Mouse (Mus musculus) kidney, embryonic 15.5 days (tissue): ENCODE results near the gene App. TPM values are rescaled to one million over a fixed set of nuclear protein-coding genes. Genes with fewer than 3 reads are reported as not detected.

Experiments
- ATAC-seq: fragments of 200-750 bp; cut with Nextera tagmentation; replicated peaks from 2 replicates; pipeline ENCODE4 v1.8.0; 2017; ENCODE audit warnings: moderate TSS enrichment; ENCODE audit not compliant: low FRiP score
- H3K27ac ChIP-seq: fragments of 300-500 bp; sonication (generic); 2 replicates; pipeline ENCODE4 v1.5.1; 2015; ENCODE audit warnings: mild to moderate bottlenecking, inconsistent platforms
- H3K27me3 ChIP-seq: fragments of 300-500 bp; sonication (generic); 2 replicates; pipeline ENCODE4 v1.6.1; 2015; ENCODE audit warnings: inconsistent platforms
- H3K36me3 ChIP-seq: fragments of 300-500 bp; sonication (generic); 2 replicates; pipeline ENCODE4 v1.6.1; 2015; ENCODE audit warnings: inconsistent platforms
- H3K4me1 ChIP-seq: fragments of 300-500 bp; sonication (generic); 2 replicates; pipeline ENCODE4 v1.6.1; 2015; ENCODE audit warnings: inconsistent platforms
- H3K4me2 ChIP-seq: fragments of 300-500 bp; sonication (generic); 2 replicates; pipeline ENCODE4 v1.6.1; 2015; ENCODE audit warnings: moderate library complexity, mild to moderate bottlenecking, inconsistent platforms
- H3K4me3 ChIP-seq: fragments of 300-500 bp; sonication (generic); replicated peaks from 2 replicates; pipeline ENCODE4 v1.5.1; 2015; ENCODE audit warnings: mild to moderate bottlenecking, inconsistent platforms
- H3K9ac ChIP-seq: fragments of 300-500 bp; sonication (generic); 2 replicates; pipeline ENCODE4 v1.6.1; 2015; ENCODE audit warnings: mild to moderate bottlenecking, inconsistent platforms
- H3K9me3 ChIP-seq: fragments of 300-500 bp; sonication (generic); replicated peaks from 2 replicates; pipeline ENCODE4 v1.6.1; 2016; ENCODE audit warnings: inconsistent platforms
- WGBS: fragments of 180-500 bp; shearing (Covaris S2); methylation state at CpG from one replicate; pipeline ENCODE4 v1.1.7; 2015; ENCODE audit warnings: mixed read lengths; 5-methylcytosine and 5-hydroxymethylcytosine counted together
- polyA plus RNA-seq: library from polyadenylated mRNA; unstranded; fragments of >200 nt; fragmentation: Nextera tagmentation; extraction: Ambion mirVana; gene quantifications from 2 replicates; pipeline ENCODE4 v1.2.1, GENCODE M21; 2015

App gene
- polyA plus RNA-seq: 269 and 292 TPM in 2 replicates

DNA sequence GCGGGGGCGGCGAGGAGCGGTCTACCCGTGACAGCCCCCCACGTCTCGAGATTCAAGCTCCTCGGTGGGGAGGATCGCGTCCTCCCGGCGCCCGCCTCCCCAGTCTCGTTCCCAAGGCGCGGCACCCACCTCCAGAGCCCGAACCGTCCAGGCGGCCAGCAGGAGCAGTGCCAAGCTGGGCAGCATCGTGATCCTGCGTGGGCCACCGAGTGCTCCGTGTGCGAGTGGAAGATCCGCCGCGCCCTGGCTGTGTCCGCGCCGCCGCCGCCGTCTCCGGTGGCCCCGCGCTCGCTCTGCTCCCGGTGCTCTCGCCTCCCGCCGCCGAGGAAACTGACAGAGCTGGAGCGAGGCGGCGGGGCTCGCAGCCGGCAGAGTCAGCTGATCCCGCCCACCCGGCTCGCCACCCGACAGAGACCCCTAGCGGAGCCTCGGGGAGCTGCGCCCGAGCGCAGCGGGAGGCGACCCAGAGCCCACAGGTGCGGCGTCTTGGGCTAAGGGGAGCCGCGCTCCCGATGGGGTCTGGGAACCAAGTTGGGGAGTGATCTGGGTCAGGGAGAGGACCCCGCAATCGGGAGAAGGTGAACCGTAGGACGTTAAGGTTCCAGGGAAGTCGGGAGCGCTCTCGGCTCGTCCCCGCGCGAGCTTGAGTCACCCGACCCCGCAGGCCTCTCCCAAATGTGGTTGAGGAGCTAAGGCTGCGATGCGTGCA is at the start of gene App:
Gene App, minus strand, starts transcription at position 394 of the 709 bp plus-strand sequence.
- peak within 1 kb of the TSS; percentile 70 for H3K4me3 ChIP-seq
- peaks cover 33% of the 10 kb centered on the region for H3K4me1 ChIP-seq
- no peaks in the 10 kb centered on the region for H3K9me3 ChIP-seq
- H3K27me3 ChIP-seq: no peaks in the 10 kb centered on the region
- under 1% methylated on average over 77 of the region's 78 CpGs for WGBS
- peak within 1 kb of the TSS; percentile 92 for H3K9ac ChIP-seq
- ATAC-seq: peak; percentile 83
- H3K27ac ChIP-seq: peak within 1 kb of the TSS; percentile 92
- H3K4me2 ChIP-seq: peak within 1 kb of the TSS; percentile 80
- H3K36me3 ChIP-seq: peaks cover 6% of the 10 kb centered on the region; the same call in 1 of the 2 replicates

DNA sequence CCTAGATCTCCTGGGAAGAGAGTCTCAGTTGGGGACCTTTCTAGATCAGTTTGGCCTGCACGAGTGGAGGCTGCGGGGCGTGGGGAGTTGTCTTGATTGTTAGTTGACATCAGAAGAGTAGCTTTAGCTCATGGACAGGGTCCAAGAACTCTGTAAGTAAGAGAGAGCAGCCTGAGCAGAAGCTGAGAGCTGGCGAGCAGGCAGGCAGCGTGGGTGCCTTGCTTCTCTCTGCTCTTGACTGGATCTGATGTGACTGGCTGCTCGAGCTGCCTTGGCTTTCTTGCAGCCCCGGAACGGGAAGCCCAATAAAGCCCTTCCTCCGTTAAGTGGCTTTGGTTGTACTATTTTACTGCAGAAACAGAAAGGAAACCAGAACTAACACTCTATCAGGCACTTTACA is 42.3 kb upstream of the App start:
- Histone ChIP-seq H3K27me3 (no peaks in the 10 kb centered on the region), H3K27ac (no peak overlapping the region), H3K4me2 (no peak overlapping the region), H3K36me3 (no peaks in the 10 kb centered on the region), H3K9me3 (no peaks in the 10 kb centered on the region), H3K4me1 (no peaks in the 10 kb centered on the region), H3K9ac (no peak overlapping the region), H3K4me3 (no peak overlapping the region)
- ATAC-seq: no peak
- 68% methylated on average over 9 of the region's 9 CpGs for WGBS

- Histone ChIP-seq H3K4me1 (no peaks in the 10 kb centered on the region), H3K27me3 (no peaks in the 10 kb centered on the region), H3K9ac (no peak overlapping the region), H3K4me2 (no peak overlapping the region), H3K27ac (no peak overlapping the region), H3K9me3 (no peaks in the 10 kb centered on the region), H3K4me3 (no peak overlapping the region), H3K36me3 (no peaks in the 10 kb centered on the region)
- ATAC-seq: no peak
- WGBS: 68% methylated on average over 9 of the region's 9 CpGs
Measured at GRCm38 (mm10) chr16:85215173-85215572, 41.6 kb upstream of the App start.

DNA sequence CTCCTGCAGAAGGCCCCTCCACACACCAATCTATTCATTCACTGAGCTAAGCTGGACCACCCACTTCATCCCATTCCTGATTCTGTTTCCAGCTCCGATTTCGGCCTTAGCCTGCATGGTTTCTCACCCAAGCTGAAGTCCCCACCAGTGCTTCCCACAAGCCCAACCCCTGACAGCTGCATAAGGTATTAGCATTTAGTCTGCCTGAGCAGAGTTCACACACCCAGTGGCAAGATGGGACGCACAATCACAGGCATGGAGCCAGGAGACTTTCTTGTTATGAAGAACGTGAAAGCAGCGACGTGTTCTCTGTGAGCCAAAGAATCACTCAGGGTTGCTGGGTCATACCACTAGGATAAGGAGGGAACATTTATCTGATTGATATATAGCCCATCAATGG is 22.1 kb upstream of the App start:
- no peaks in the 10 kb centered on the region for H3K4me1 ChIP-seq
- ATAC-seq: no peak
- no peaks in the 10 kb centered on the region for H3K36me3 ChIP-seq
- H3K27me3 ChIP-seq: no peaks in the 10 kb centered on the region
- no peak overlapping the region for H3K9ac ChIP-seq
- no peaks in the 10 kb centered on the region for H3K9me3 ChIP-seq
- H3K27ac ChIP-seq: no peak overlapping the region
- H3K4me2 ChIP-seq: no peak overlapping the region
- WGBS: 62% methylated on average over 6 of the region's 6 CpGs
- H3K4me3 ChIP-seq: no peak overlapping the region

DNA sequence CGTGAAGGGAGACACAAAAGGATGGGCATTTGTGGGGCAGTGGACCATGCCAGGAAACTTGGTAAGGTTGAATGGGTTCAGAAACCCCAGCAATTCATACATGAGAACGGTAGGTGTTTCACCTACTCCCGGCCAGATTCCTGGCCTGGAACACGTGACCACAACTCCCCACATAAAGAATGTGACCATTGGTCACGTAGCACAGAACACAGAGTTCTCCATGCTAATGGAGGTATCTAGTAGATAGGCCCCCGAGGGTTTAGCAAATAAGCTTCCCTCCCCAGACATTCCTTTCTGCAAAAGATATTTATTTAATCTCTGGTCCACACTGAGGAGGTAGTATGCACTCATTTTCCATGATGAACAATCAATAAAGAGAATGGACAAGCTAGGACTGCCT is 21.6 kb upstream of the App start:
- no peaks in the 10 kb centered on the region for H3K4me1 ChIP-seq
- H3K36me3 ChIP-seq: no peaks in the 10 kb centered on the region
- no peaks in the 10 kb centered on the region for H3K9me3 ChIP-seq
- WGBS: 74% methylated on average over 6 of the region's 6 CpGs
- no peak overlapping the region for H3K9ac ChIP-seq
- ATAC-seq: 0 out of 2 replicates have a peak, but pooled peaks have one; percentile 29
- no peaks in the 10 kb centered on the region for H3K27me3 ChIP-seq
- H3K27ac ChIP-seq: no peak overlapping the region
- H3K4me3 ChIP-seq: no peak overlapping the region
- H3K4me2 ChIP-seq: no peak overlapping the region

GRCm38 (mm10) chr16:85181502-85181901 is 7.9 kb upstream of the App start:
- ATAC-seq: no peak

DNA sequence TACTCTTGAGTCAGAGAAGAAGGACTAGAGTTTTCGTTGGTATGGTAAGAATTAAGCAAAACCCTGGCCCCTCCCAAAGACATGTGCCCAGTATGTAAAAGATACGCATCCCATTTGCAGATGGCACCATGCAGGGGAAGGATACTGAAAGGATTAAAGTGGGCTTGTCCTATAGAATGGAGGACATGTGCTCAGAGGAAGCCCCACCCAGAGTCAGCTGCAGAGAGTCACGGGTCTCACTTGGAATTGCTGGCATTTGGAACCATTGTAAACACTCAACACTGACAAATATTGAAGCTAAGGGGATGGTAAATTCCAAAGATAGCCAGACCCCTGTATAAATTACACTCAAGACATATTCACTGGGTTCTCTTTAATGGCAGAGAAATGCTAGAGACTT is 7.1 kb upstream of the App start:
- 80% methylated on average over 3 of the region's 3 CpGs for WGBS
- H3K4me1 ChIP-seq: no peaks in the 10 kb centered on the region

More at GRCm38 (mm10) chr16:85181502-85181901, 7.9 kb upstream of the App start:
- no peaks in the 10 kb centered on the region for H3K9me3 ChIP-seq
- H3K36me3 ChIP-seq: no peaks in the 10 kb centered on the region
- H3K4me1 ChIP-seq: no peaks in the 10 kb centered on the region
- no peak overlapping the region for H3K9ac ChIP-seq
- no peak overlapping the region for H3K4me2 ChIP-seq
- H3K27me3 ChIP-seq: no peaks in the 10 kb centered on the region
- 54% methylated on average over 3 of the region's 3 CpGs for WGBS
- no peak overlapping the region for H3K27ac ChIP-seq
- no peak overlapping the region for H3K4me3 ChIP-seq

GRCm38 (mm10) chr16:85176666-85177065 is 3.1 kb upstream of the App start:
- no peaks in the 10 kb centered on the region for H3K27me3 ChIP-seq
- H3K27ac ChIP-seq: no peak overlapping the region
- H3K4me3 ChIP-seq: no peak overlapping the region
- 11% methylated on average over 3 of the region's 3 CpGs for WGBS
- H3K9me3 ChIP-seq: no peaks in the 10 kb centered on the region
- H3K4me1 ChIP-seq: peaks cover 9% of the 10 kb centered on the region
- H3K36me3 ChIP-seq: no peaks in the 10 kb centered on the region
- H3K4me2 ChIP-seq: no peak overlapping the region
- no peak for ATAC-seq
- H3K9ac ChIP-seq: no peak overlapping the region

More for the DNA sequence above, 7.1 kb upstream of the App start:
- Histone ChIP-seq H3K9ac (no peak overlapping the region), H3K27me3 (no peaks in the 10 kb centered on the region), H3K4me2 (no peak overlapping the region), H3K36me3 (no peaks in the 10 kb centered on the region), H3K9me3 (no peaks in the 10 kb centered on the region), H3K4me3 (no peak overlapping the region), H3K27ac (no peak overlapping the region)
- no peak for ATAC-seq

DNA sequence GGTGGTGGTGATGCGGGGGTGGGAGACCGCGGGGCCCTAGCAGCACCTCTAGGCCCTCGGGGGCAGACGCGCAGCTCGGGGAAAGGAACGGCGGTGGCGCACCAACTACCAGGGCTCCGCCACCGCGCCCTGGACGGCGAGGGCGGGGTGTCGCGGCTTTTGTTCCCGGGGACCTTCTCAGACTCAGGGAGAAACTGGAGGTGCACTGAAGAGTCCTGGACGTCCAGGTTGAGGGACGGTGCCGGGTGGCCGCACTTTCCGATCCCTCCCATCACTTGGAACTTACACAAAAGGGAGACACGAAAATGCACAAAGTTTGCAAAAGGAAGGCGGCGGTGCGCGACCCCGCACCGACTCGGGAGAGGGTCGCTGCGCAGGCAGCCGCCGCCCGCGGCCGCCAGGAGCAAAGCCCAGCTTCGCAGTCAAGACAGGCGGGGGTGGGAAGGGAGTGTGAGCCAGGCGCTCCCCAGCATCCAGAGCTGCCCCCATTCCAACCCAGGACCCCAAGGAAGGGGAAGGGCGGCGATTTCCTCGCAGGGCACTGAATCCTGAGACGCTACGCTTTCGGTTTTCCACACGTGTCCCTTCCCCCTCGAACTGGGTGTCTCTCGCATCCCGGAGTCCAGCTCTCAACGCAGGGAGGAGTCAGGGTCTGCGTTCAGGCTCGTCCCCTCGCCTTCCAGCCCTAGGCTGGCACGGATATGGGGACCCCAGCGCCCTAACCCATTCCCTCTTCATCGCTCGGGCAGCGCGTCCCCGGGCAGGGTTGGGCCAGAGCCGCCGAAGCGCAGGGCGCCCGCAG is 794 bp downstream of the App start:
- no peaks in the 10 kb centered on the region for H3K27me3 ChIP-seq
- ATAC-seq: peak; percentile 61
- peak overlapping the region; percentile 92 for H3K9ac ChIP-seq
- peak overlapping the region; percentile 92 for H3K27ac ChIP-seq
- H3K4me1 ChIP-seq: peaks cover 37% of the 10 kb centered on the region
- peak overlapping the region; percentile 80 for H3K4me2 ChIP-seq
- H3K4me3 ChIP-seq: peak overlapping the region; percentile 70
- under 1% methylated on average over 68 of the region's 68 CpGs for WGBS
- no peaks in the 10 kb centered on the region for H3K9me3 ChIP-seq
- H3K36me3 ChIP-seq: peaks cover 7% of the 10 kb centered on the region

- peak; percentile 59 for ATAC-seq
- Histone ChIP-seq H3K27me3 (no peaks in the 10 kb centered on the region), H3K4me2 (peak overlapping the region; percentile 80), H3K4me1 (peaks cover 39% of the 10 kb centered on the region), H3K4me3 (peak overlapping the region; percentile 70), H3K36me3 (peaks cover 14% of the 10 kb centered on the region), H3K9ac (peak overlapping the region; percentile 92), H3K9me3 (no peaks in the 10 kb centered on the region), H3K27ac (peak overlapping the region; percentile 92)
- under 1% methylated on average over 10 of the region's 10 CpGs for WGBS
Measured at GRCm38 (mm10) chr16:85171976-85172570, 1.5 kb downstream of the App start.

GRCm38 (mm10) chr16:85170826-85171510 is 2.6 kb downstream of the App start:
- Histone ChIP-seq H3K27me3 (no peaks in the 10 kb centered on the region), H3K4me2 (peak overlapping the region; percentile 80), H3K9me3 (no peaks in the 10 kb centered on the region), H3K27ac (0 out of 2 replicates have a peak overlapping the region, but pooled peaks have one; percentile 22), H3K36me3 (peaks cover 14% of the 10 kb centered on the region), H3K4me1 (peaks cover 43% of the 10 kb centered on the region), H3K9ac (no peak overlapping the region), H3K4me3 (peak overlapping the region; percentile 24)
- no peak for ATAC-seq
- 39% methylated on average over 19 of the region's 19 CpGs for WGBS
